Mouse (Mus musculus) cortical plate, adult 2 months (tissue): ENCODE data around the gene Retreg3.

Source experiments
- CTCF ChIP-seq: fragments of 200-500 bp; IDR thresholded peaks from 2 replicates; pipeline ENCODE4 v1.5.1; 2011; ENCODE audit warnings: mild to moderate bottlenecking, control low read depth, low read length; ENCODE audit not compliant: insufficient read depth; ENCODE audit errors: extremely low read depth
- POLR2A ChIP-seq: fragments of 200-500 bp; IDR thresholded peaks from 2 replicates; pipeline ENCODE4 v1.6.1; 2011; ENCODE audit warnings: mild to moderate bottlenecking, low read length, control low read depth; ENCODE audit not compliant: insufficient read depth; ENCODE audit errors: extremely low read depth

GRCm38 (mm10) chr11:101164351-101164665, 44.6 kb upstream of the Retreg3 start:
- TF ChIP-seq POLR2A (no peak), CTCF (no peak)
